Mouse (Mus musculus): ENCODE measurements around the gene Kera.

- TF ChIP-seq CTCF (IDR thresholded peaks at IDR 0.05; ENCODE audit: borderline replicate concordance, control insufficient read depth, extremely low read depth, insufficient read depth, low read length, poor library complexity) (no peak), POLR2A (IDR thresholded peaks at IDR 0.05; ENCODE audit: control insufficient read depth, extremely low read depth, insufficient read depth, low read length, poor library complexity) (no peak)
Observed at GRCm38 (mm10) chr10:97567489-97568135, 39.1 kb upstream of the Kera start.

All from thymus, adult 2 months (tissue).